Mouse (Mus musculus): ENCODE measurements around the gene Tns1.

Gene Tns1

GRCm38 (mm10) chr1:74121821-74122576, 2.2 kb downstream of the Tns1 start:
- in situ Hi-C loops (cut with MboI, MseI), result no loop called here

GRCm38 (mm10) chr1:74121138-74121537, 3.1 kb downstream of the Tns1 start:
- in situ Hi-C loops (cut with MboI, MseI), result no loop called here

GRCm38 (mm10) chr1:74119115-74119514, 5.1 kb downstream of the Tns1 start:
- in situ Hi-C loops (cut with MboI, MseI), result no loop called here

GRCm38 (mm10) chr1:74117876-74118275, 6.4 kb downstream of the Tns1 start:
- in situ Hi-C loops (cut with MboI, MseI), result no loop called here

- in situ Hi-C loops (cut with MboI, MseI), result no loop called here
Measured at GRCm38 (mm10) chr1:74113071-74113470, 11.2 kb downstream of the Tns1 start.

- in situ Hi-C loops (cut with MboI, MseI), result no loop called here
Measured at GRCm38 (mm10) chr1:74111696-74112030, 12.6 kb downstream of the Tns1 start.

- in situ Hi-C loops (cut with MboI, MseI), result no loop called here
Measured at GRCm38 (mm10) chr1:74110932-74111695, 13.1 kb downstream of the Tns1 start.

GRCm38 (mm10) chr1:74109670-74110069, 14.6 kb downstream of the Tns1 start:
- in situ Hi-C loops (cut with MboI, MseI), result no loop called here

GRCm38 (mm10) chr1:74107931-74108618, 16.2 kb downstream of the Tns1 start:
- in situ Hi-C loops (cut with MboI, MseI), result no loop called here

GRCm38 (mm10) chr1:74106214-74106613, 18.0 kb downstream of the Tns1 start:
- in situ Hi-C loops (cut with MboI, MseI), result no loop called here

GRCm38 (mm10) chr1:74105660-74106059, 18.6 kb downstream of the Tns1 start:
- in situ Hi-C loops (cut with MboI, MseI), result no loop called here

- in situ Hi-C loops (cut with MboI, MseI), result no loop called here
Measured at GRCm38 (mm10) chr1:74103654-74104353, 20.4 kb downstream of the Tns1 start.

GRCm38 (mm10) chr1:74099001-74099435, 25.2 kb downstream of the Tns1 start:
- in situ Hi-C loops (cut with MboI, MseI), result no loop called here

- in situ Hi-C loops (cut with MboI, MseI), result no loop called here
Measured at GRCm38 (mm10) chr1:74098004-74099000, 25.9 kb downstream of the Tns1 start.

GRCm38 (mm10) chr1:74095728-74096127, 28.5 kb downstream of the Tns1 start:
- in situ Hi-C loops (cut with MboI, MseI), result no loop called here

GRCm38 (mm10) chr1:74095296-74095695, 29.0 kb downstream of the Tns1 start:
- in situ Hi-C loops (cut with MboI, MseI), result no loop called here

GRCm38 (mm10) chr1:74094497-74095270, 29.6 kb downstream of the Tns1 start:
- in situ Hi-C loops (cut with MboI, MseI), result no loop called here

GRCm38 (mm10) chr1:74093447-74093846, 30.8 kb downstream of the Tns1 start:
- in situ Hi-C loops (cut with MboI, MseI), result no loop called here

GRCm38 (mm10) chr1:74092242-74092641, 32.0 kb downstream of the Tns1 start:
- in situ Hi-C loops (cut with MboI, MseI), result no loop called here

All from regulatory T cell (primary cell).